Mouse (Mus musculus) right cerebral cortex, postnatal 14 days (tissue): ENCODE results near the gene Gm10718.
A peak's percentile ranks its signal among the peaks of the same experiment; 100 is the strongest.
"Not testable (repeated sequence)": the region's sequence is repeated elsewhere in the genome, so short reads cannot be mapped to it uniquely, and the experiment has no call there.

Experiments
- DNase-seq: peaks from one replicate; pipeline ENCODE4 v3.0.0; 2022

Gene Gm10718

DNA sequence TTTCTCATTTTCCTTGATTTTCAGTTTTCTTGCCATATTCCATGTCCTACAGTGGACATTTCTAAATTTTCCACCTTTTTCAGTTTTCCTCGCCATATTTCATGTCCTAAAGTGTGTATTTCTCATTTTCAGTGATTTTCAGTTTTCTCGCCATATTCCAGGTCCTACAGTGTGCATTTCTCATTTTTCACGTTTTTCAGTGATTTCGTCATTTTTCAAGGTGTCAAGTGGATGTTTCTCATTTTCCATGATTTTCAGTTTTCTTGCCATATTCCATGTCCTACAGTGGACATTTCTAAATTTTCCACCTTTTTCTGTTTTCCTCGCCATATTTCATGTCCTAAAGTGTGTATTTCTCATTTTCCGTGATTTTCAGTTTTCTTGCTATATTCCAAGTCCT lies 2.3 kb downstream of the Gm10718 start:
- peak; percentile 2 for DNase-seq

DNA sequence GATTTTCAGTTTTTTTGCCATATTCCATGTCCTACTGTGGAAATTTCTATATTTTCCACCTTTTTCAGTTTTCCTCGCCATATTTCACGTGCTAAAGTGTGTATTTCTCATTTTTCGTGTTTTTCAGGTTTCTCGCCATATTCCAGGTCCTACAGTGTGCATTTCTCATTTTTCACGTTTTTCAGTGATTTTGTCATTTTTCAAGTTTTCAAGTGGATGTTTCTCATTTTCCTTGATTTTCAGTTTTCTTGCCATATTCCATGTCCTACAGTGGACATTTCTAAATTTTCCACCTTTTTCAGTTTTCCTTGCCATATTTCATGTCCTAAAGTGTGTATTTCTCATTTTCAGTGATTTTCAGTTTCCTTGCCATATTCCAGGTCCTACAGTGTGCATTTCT lies 2.8 kb downstream of the Gm10718 start:
- not testable (repeated sequence) for DNase-seq

DNA sequence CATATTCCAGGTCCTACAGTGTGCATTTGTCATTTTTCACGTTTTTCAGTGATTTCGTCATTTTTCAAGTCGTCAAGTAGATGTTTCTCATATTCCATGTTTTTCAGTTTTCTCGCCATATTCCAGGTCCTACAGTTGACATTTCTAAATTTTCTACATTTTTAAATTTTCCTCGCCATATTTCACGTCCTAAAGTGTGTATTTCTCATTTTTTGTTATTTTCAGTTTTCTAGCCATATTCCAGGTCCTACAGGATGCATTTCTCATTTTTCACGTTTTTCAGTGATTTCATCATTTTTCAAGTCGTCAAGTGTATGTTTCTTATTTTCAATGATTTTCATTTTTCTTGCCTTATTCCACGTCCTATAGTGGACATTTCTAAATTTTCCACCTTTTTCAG lies 3.4 kb downstream of the Gm10718 start:
- not testable (repeated sequence) for DNase-seq

DNA sequence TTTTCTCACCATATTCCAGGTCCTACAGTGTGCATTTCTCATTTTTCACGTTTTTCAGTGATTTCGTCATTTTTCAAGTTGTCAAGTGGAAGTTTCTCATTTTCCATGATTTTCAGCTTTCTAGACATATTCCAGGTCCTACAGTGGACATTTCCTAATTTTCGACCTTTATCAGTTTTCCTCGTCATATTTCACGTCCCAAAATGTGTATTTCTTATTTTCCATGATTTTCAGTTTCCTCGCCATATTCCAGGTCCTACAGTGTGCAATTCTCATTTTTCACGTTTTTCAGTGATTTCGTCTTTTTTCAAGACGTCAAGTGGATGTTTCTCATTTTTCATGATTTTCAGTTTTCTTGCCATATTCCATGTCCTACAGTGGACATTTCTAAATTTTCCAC lies 3.9 kb downstream of the Gm10718 start:
- not testable (repeated sequence) for DNase-seq

DNA sequence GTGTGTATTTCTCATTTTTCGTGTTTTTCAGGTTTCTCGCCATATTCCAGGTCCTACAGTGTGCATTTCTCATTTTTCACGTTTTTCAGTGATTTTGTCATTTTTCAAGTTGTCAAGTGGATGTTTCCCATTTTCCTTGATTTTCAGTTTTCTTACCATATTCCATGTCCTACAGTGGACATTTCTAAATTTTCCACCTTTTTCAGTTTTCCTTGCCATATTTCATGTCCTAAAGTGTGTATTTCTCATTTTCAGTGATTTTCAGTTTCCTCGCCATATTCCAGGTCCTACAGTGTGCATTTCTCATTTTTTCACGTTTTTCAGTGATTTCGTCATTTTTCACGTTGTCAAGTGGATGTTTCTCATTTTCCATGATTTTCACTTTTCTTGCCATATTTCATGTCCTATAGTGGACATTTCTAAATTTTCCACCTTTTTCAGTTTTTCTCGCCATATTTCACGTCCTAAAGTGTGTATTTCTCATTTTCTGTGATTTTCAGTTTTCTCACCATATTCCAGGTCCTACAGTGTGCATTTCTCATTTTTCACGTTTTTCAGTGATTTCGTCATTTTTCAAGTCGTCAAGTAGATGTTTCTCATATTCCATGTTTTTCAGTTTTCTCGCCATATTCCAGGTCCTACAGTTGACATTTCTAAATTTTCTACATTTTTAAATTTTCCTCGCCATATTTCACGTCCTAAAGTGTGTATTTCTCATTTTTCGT lies 6.1 kb downstream of the Gm10718 start:
- DNase-seq, result not testable (repeated sequence)

- not testable (repeated sequence) for DNase-seq
These were observed 7.5 kb downstream of the Gm10718 start for GRCm38 (mm10) chr9:3030677-3031318.

GRCm38 (mm10) chr9:3034299-3034698 lies 11.0 kb downstream of the Gm10718 start, which contains the start of gene Gm17535:
Gene Gm17535, plus strand, starts transcription at chr9:3034599.
- not testable (repeated sequence) for DNase-seq

DNA sequence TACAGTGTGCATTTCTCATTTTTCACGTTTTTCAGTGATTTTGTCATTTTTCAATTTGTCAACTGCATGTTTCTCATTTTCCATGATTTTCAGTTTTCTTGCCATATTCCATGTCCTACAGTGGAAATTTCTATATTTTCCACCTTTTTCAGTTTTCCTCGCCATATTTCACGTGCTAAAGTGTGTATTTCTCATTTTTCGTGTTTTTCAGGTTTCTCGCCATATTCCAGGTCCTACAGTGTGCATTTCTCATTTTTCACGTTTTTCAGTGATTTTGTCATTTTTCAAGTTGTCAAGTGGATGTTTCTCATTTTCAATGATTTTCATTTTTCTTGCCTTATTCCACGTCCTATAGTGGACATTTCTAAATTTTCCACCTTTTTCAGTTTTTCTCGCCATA lies 13.2 kb downstream of the Gm10718 start, which contains the start of gene Gm10715:
Gene Gm10715 (plus strand): TSS at position 301 of the 400 bp plus-strand sequence.
- DNase-seq, result not testable (repeated sequence)

- not testable (repeated sequence) for DNase-seq
These were observed 14.8 kb downstream of the Gm10718 start for GRCm38 (mm10) chr9:3038161-3038560.
